Mouse (Mus musculus) intestine, embryonic 14.5 days (tissue): ENCODE results near the gene Med9. TPM values are rescaled to one million over a fixed set of nuclear protein-coding genes. Genes with fewer than 3 reads are reported as not detected.
A peak's percentile ranks its signal among the peaks of the same experiment; 100 is the strongest.

Source experiments
- ATAC-seq: fragments of 200-750 bp; cut with Nextera tagmentation; replicated peaks from 2 replicates; pipeline ENCODE4 v1.8.0; 2017; ENCODE audit warnings: low read depth, moderate number of reproducible peaks, moderate TSS enrichment, moderate library complexity; ENCODE audit not compliant: low FRiP score, low TSS enrichment
- DNase-seq: peaks from one replicate; pipeline ENCODE4 v3.0.0-alpha.2; 2018; ENCODE audit warnings: low spot score
- H3K27ac ChIP-seq: fragments of 300-500 bp; sonication (generic); 2 replicates; pipeline ENCODE4 v1.5.1; 2014; ENCODE audit warnings: low read depth, mild to moderate bottlenecking, control low read depth
- H3K27me3 ChIP-seq: fragments of 300-500 bp; sonication (generic); replicated peaks from 2 replicates; pipeline ENCODE4 v1.6.1; 2014; ENCODE audit warnings: low read length, control low read depth; ENCODE audit not compliant: control insufficient read depth, insufficient read depth
- H3K36me3 ChIP-seq: fragments of 300-500 bp; sonication (generic); 2 replicates; pipeline ENCODE4 v1.6.1; 2014; ENCODE audit warnings: low read length, control low read depth; ENCODE audit not compliant: control insufficient read depth, insufficient read depth
- H3K4me1 ChIP-seq: fragments of 300-500 bp; sonication (generic); replicated peaks from 2 replicates; pipeline ENCODE4 v1.6.1; 2014; ENCODE audit warnings: low read length, control low read depth, mixed read lengths; ENCODE audit not compliant: control insufficient read depth, insufficient read depth
- H3K4me2 ChIP-seq: fragments of 300-500 bp; sonication (generic); 2 replicates; pipeline ENCODE4 v1.6.1; 2014; ENCODE audit warnings: low read length
- H3K4me3 ChIP-seq: fragments of 300-500 bp; sonication (generic); 2 replicates; pipeline ENCODE4 v1.5.1; 2014; ENCODE audit warnings: low read depth, low read length, control low read depth, mixed read lengths
- H3K9ac ChIP-seq: fragments of 300-500 bp; sonication (generic); 2 replicates; pipeline ENCODE4 v1.6.1; 2014; ENCODE audit warnings: mild to moderate bottlenecking, low read length
- H3K9me3 ChIP-seq: fragments of 300-500 bp; sonication (generic); 2 replicates; pipeline ENCODE4 v1.6.1; 2016; ENCODE audit warnings: low read length, control low read depth; ENCODE audit not compliant: control insufficient read depth
- WGBS: fragments of 180-500 bp; shearing (Covaris S2); extraction: QIAGEN DNeasy Blood & Tissue Kit; methylation state at CpG from one replicate; pipeline ENCODE4 v1.1.7; 2014; 5-methylcytosine and 5-hydroxymethylcytosine counted together
- polyA plus RNA-seq: library from polyadenylated mRNA; unstranded; fragments of >200 nt; fragmentation: Nextera tagmentation; extraction: Ambion mirVana; gene quantifications from 2 replicates; pipeline ENCODE4 v1.2.1, GENCODE M21; 2014

The Med9 gene
- polyA plus RNA-seq, 1 experiment from 2014 or later, result 41.5 TPM

DNA sequence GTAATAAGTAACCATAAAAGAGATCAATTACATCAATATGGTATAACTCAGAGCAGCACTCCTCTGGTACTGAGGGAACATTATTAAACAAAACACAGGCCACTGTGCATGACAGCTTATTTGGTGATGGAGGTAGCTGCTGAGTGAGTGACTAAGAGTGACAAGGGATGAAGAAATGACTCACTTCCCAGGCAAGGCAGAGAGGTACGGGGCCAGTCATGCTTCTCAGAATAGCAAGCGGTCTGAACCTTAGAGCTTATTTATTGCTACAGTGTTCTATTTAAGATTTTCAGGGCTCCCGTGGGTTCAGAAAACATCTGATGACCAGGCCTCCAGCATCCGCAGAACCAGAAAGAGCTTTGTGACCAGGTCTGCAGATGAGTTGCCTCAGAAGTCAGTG is 34.3 kb upstream of the Med9 start:
- H3K27ac ChIP-seq, result no peak overlapping the region
- H3K4me2 ChIP-seq, result no peak overlapping the region
- no peak overlapping the region for H3K9ac ChIP-seq
- no peaks in the 10 kb centered on the region for H3K9me3 ChIP-seq
- no peaks in the 10 kb centered on the region for H3K36me3 ChIP-seq
- DNase-seq (no peak), ATAC-seq (no peak)
- H3K4me1 ChIP-seq, result no peaks in the 10 kb centered on the region
- H3K27me3 ChIP-seq, result no peaks in the 10 kb centered on the region
- no peak overlapping the region for H3K4me3 ChIP-seq
- 78% methylated on average over 4 of the region's 4 CpGs for whole genome bisulfite sequencing

DNA sequence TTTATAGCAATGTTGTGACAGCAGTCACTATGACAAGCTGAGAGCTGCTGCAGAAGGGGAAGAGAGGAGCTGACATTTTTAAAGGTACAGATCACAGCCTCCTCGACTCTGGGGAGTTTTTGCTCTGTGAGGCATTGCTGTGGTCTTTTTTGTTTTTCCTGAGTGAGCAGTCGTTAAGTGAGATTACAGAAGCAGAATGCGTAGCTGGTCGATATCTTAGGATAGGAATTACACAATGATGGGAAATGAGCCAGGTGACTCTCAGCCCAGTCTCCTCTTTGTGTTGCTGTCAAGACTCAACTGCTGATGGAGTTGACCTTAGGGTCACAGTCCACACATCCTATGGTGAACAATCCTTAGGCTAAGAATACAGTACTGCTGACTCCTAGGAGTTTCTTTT is 30.0 kb upstream of the Med9 start:
- no peak overlapping the region for H3K27ac ChIP-seq
- no peaks in the 10 kb centered on the region for H3K9me3 ChIP-seq
- DNase-seq (no peak), ATAC-seq (no peak)
- peaks cover 7% of the 10 kb centered on the region; the same call in 1 of the 2 replicates for H3K4me1 ChIP-seq
- 43% methylated on average over 4 of the region's 4 CpGs for WGBS
- no peaks in the 10 kb centered on the region for H3K27me3 ChIP-seq
- H3K4me2 ChIP-seq, result no peak overlapping the region
- H3K4me3 ChIP-seq, result no peak overlapping the region
- no peaks in the 10 kb centered on the region for H3K36me3 ChIP-seq
- no peak overlapping the region for H3K9ac ChIP-seq

DNA sequence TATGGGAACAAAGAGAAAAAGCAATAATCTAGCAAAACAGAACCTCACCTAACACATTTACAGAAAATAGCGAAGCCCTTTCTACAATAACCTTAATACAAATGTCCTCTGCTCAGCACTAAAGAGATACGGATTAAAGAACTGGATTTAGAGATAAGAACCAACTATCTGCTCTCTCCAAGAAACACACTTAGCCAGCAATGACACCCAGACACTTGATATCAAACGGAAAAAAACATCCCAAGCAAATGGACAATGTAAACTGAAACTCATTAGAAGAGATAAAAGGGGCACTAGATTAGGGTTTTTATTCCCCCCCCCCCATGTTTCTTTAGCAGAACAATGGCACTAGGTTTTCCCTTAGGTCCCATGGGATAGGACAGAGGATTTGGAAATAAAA is 28.6 kb upstream of the Med9 start:
- WGBS, result 74% methylated on average over 3 of the region's 3 CpGs
- Histone ChIP-seq H3K4me2 (no peak overlapping the region), H3K9ac (no peak overlapping the region), H3K27ac (no peak overlapping the region), H3K27me3 (no peaks in the 10 kb centered on the region), H3K4me1 (peaks cover 7% of the 10 kb centered on the region; the same call in 1 of the 2 replicates), H3K4me3 (no peak overlapping the region), H3K36me3 (no peaks in the 10 kb centered on the region), H3K9me3 (no peaks in the 10 kb centered on the region)
- ATAC-seq (no peak), DNase-seq (no peak)

DNA sequence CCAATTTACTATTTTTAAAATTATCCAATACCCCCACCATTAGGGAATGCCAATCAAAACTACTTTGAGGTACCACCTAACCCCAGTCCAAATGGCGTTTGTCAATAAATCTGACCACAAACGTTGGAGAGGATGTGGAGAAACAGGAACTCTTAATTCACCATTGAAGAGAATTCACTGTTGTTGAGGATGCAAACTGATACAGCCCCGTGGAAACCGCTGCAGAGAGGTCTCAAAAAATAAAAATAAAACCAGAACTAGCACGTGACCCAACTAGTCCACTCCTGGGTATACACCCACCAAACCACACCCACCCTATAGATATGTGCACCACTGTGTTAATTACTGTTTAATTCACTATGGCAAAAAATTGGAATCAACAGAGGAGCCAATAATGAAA is 27.7 kb upstream of the Med9 start:
- Histone ChIP-seq H3K9ac (no peak overlapping the region), H3K4me2 (no peak overlapping the region), H3K9me3 (no peaks in the 10 kb centered on the region), H3K36me3 (no peaks in the 10 kb centered on the region), H3K4me1 (peaks cover 7% of the 10 kb centered on the region; the same call in 1 of the 2 replicates), H3K27ac (no peak overlapping the region), H3K4me3 (no peak overlapping the region), H3K27me3 (no peaks in the 10 kb centered on the region)
- DNase-seq, result no peak
- no peak for ATAC-seq
- 72% methylated on average over 5 of the region's 5 CpGs for WGBS

DNA sequence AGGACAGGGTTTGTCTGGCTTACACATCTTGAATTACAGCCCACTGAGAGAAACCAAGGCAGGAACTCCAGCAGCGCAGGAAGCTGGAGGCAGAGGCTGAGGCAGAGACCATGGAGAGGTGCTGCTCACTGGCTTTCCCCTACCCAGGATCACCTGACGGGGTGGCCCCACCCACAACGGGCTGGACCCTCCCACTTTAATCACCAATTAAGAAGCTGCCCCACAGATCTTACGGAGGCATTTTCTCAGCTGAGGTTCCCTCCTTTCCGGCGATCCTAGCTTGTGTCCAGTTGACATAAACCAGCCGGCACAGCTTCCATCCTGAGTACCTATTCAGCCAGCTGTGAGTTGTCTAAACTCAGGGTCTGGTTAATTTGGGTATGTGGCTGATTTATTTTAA is 26.7 kb upstream of the Med9 start:
- Histone ChIP-seq H3K27ac (peak overlapping the region; percentile 88), H3K36me3 (no peaks in the 10 kb centered on the region), H3K9ac (0 out of 2 replicates have a peak overlapping the region, but pooled peaks have one; percentile 20), H3K27me3 (no peaks in the 10 kb centered on the region), H3K9me3 (no peaks in the 10 kb centered on the region), H3K4me3 (peak overlapping the region; percentile 18), H3K4me2 (peak overlapping the region; percentile 42), H3K4me1 (peaks cover 7% of the 10 kb centered on the region; the same call in 1 of the 2 replicates)
- peak; percentile 83 for ATAC-seq
- peak; percentile 75 for DNase-seq
- 9% methylated on average over 7 of the region's 7 CpGs for WGBS

DNA sequence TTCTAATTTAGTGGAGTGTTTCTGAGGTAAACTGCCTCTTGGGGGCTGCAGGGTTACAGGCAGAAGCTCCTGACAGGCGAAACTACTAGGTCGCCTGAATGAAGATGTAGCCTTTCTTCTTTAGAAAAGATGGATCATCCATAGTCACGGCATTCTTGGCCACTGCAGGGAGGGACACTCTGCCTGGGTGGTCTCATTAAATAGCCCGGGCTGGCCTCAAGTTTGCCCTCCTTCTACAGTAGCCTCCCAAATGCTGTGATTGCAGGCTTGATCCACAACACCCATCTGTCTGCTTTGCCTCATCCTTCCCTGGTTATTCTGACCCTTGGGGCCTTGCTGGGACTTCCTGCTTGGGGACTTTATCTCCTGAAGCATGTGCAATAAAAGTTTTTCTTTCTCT is 18.0 kb upstream of the Med9 start:
- Histone ChIP-seq H3K4me1 (peaks cover 22% of the 10 kb centered on the region), H3K27ac (no peak overlapping the region), H3K9ac (no peak overlapping the region), H3K9me3 (no peaks in the 10 kb centered on the region), H3K4me3 (no peak overlapping the region), H3K36me3 (no peaks in the 10 kb centered on the region), H3K4me2 (no peak overlapping the region), H3K27me3 (no peaks in the 10 kb centered on the region)
- DNase-seq, result no peak
- WGBS, result 46% methylated on average over 4 of the region's 4 CpGs
- ATAC-seq, result no peak

DNA sequence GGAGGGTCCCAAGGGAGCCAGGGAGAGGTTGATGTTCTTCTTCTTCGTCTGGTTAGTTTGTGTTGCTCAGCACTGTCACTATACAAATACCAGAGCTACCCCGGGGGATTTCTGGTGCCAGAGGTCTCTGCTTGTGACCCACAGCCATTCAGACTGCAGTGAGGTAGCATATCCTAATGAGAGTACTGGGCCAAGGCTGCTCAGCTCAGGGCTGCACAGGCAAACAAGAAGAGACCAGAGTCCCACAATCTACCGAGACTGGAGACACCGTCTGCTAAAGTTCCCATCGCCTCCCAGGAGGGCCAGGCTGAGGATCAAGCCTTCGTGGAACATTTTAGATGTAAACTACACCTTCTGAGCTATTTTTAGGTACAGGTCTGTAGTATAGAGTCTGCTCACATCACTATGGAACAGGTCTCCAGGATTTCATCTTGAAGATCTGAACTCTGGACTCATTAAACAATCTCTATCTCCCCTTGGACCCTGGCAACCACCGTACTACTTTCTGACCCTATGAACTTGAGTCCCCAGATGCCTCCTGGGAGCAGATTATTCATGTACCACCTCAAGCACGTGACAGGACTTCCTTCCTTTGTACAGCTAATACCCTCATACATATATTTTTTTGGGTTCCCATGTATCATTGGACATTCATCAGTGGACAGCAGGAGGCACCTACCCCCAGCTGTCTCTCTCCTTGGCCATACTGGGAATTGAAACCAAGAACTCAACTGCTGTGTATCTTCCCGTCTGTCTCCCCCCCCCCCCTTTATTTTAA is 15.3 kb upstream of the Med9 start:
- Histone ChIP-seq H3K4me3 (no peak overlapping the region), H3K4me2 (no peak overlapping the region), H3K27ac (no peak overlapping the region), H3K27me3 (no peaks in the 10 kb centered on the region), H3K9me3 (no peaks in the 10 kb centered on the region), H3K4me1 (peaks cover 22% of the 10 kb centered on the region), H3K9ac (no peak overlapping the region), H3K36me3 (no peaks in the 10 kb centered on the region)
- ATAC-seq (0 out of 2 replicates have a peak, but pooled peaks have one; percentile 22), DNase-seq (no peak)
- 51% methylated on average over 9 of the region's 9 CpGs for WGBS

DNA sequence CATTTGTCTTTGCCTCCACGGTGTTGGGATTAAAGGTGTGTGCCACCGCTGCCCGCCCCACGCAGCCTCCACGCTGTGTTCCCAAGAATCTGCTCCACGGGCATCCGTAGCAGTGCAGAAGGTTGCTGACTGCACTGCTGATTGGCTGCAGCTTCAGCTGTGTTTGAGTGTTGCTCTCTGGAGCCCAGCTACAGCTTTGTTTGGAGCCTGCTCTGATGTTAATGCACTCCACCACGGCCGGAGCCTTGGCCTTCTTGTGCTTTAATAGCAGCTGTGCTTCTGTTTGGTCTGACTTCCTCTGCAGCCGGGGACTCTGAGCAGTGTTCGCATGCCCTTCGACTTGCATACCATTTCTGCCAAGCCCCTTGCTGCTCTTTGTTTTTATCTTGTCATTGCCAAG is 14.1 kb upstream of the Med9 start:
- Histone ChIP-seq H3K27ac (peak overlapping the region; percentile 54; the same call in 1 of the 2 replicates), H3K4me3 (no peak overlapping the region), H3K4me1 (peaks cover 22% of the 10 kb centered on the region), H3K9ac (no peak overlapping the region; the same call in 1 of the 2 replicates), H3K9me3 (no peaks in the 10 kb centered on the region), H3K36me3 (no peaks in the 10 kb centered on the region), H3K4me2 (no peak overlapping the region), H3K27me3 (no peaks in the 10 kb centered on the region)
- 31% methylated on average over 12 of the region's 12 CpGs for WGBS
- ATAC-seq (no peak), DNase-seq (no peak)

DNA sequence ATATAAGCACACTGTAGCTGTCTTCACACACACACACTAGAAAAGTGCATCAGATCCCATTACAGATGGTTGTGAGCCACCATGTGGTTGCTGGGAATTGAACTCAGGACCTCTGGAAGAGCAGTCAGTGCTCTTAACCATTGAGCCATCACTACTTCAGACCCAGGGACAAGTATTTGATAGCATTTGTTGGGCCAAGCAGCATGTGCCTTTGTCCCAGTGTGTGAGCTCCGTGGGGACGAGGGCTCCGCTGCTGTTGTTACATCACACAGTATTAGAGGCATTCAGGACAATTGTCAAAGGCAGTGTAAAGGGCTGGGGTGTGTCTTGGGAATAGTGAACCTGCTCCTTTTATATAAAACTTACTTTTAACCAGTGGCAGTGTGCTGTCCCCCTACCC is 11.0 kb upstream of the Med9 start:
- H3K4me3 ChIP-seq, result no peak overlapping the region
- H3K9me3 ChIP-seq, result no peaks in the 10 kb centered on the region
- no peak overlapping the region for H3K27ac ChIP-seq
- ATAC-seq (no peak), DNase-seq (no peak)
- no peaks in the 10 kb centered on the region for H3K27me3 ChIP-seq
- no peak overlapping the region for H3K4me2 ChIP-seq
- no peaks in the 10 kb centered on the region for H3K36me3 ChIP-seq
- H3K4me1 ChIP-seq, result peaks cover 13% of the 10 kb centered on the region
- WGBS, result 81% methylated on average over 3 of the region's 3 CpGs
- no peak overlapping the region for H3K9ac ChIP-seq
